Mouse (Mus musculus): ENCODE data around the gene Ambra1. TPM values are rescaled to one million over a fixed set of nuclear protein-coding genes. Genes with fewer than 3 reads are reported as not detected.

Ambra1 gene
- total RNA-seq, 2 experiments from 2014 or later = 14.3 to 17.0 TPM

DNA sequence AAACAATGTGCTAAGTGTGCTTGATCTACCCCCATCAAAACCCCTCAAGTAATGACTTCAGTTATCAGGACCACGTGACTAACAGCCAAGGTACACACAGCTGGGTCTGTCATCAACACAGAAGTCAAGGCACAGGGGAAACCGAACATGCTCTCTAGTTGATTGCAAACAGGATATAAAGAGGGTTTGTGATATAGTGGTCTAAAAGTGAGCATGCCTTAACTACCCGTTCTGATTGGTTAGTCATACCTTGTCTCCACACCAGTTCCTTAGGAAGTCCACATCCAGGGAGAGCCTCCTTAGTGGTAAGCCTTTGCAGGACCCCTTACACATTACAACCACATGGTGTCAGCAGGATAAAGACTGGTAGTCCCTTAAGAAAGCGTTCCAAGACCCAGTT is 190.2 kb downstream of the Ambra1 start:
- DNase-seq (ENCODE audit: low spot score) = no peak

DNA sequence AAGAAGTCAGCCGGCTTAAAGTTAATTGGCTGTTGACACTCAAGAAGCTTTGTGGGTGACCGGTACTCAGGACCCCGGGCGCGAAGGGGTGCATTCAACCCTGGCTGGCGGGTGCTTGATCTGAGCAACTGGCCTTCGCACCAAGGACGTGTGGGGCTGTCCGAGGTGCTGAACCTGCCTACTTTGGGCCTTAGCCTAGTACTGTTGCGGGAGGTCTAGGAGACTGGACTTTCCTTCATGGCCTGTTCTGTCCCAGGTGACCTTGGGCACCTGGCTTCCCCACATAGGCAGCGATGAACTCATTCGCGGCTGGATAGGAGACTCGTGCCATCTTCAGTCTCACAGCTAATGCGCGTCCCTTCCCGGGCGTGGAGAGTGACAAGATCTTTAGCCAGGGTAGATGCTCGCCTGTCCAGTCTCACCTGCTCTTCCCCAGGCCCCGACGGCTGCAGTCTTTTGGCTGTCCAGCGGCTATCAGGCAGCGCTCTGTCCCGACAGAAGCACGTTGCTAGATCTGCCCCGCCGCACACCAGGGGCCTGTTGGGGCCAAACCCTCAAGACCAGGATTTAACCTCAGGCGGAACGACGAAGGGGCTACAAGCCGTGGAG is 191.4 kb downstream of the Ambra1 start:
- DNase-seq (ENCODE audit: low spot score) = peak; percentile 70

DNA sequence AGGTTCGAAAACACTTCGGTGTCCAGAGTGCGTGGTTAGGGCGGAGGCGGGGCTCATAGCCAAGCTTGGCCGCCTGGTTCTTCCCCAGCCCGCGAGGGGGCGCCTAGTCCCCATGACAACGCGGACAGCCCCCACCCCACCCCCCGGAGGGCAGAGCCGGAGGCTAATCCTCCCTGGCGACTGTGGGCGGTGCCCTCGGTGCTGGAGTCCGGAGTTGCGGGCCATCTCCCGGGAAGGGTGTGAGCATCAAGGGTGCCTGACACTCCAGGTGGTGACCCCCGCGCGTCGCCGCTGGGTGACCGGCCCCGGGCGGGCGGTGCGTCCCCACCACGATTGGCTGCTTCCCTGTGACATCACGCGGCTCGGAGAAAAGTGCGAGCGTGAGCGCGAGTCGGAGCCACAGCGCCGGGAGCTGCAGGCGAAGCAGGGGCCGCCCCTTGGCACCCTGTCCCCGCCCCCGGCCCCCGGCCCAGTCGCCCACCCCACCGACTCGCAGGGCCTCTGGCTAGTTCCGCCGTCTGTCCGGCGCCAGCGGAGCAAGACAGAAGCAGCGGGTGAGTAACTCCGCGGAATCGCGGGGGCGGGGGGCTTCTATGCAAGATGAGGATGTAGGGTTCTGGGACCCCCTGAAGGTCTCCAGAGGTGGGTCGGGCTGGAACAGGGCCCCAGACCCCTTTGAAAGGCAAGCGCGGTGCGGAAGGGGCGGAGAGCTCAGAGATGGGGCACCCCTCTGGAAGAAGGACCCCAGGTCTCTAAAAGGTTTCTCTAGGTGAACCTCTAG is 192.0 kb downstream of the Ambra1 start:
- DNase-seq (ENCODE audit: low spot score) = no peak

DNA sequence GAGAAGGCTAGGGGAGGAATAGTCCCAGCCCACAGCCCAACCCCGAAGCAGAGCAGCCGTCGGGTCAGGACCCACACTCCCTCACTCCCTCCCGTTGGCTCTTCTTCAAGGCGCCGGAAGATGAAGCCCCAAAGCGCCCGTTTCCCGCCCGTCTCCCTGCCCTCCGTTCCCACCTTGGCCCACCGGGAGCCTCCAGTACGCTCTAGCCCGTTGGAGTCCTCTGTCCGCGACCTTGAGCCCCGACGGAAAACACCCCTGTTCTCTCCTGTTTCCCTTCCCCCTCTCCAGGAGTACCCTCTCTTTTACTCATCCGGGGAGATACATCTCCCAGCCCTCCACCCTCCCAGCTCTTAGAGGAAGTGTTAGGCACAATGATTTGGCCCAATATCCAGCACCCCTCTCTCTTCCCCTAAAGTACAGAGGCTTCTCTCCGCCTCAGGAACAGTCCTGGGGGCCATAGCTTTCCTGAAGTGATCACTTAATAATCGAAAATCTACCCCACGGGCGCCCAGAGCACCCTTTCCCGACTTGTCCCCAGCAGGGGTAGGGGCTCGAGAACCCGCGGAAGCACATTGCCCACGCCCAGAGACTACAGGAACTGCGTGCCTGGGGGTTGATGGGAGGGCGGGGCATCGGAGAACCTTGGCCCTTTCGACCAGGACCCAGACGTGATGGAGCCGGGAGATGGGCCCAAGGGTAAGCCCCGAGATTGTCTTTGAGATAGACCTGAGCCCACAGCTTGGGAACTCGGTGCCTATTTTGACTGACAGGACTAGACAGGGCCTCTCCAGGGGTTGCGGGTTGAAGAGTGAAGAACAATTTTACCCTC is 192.9 kb downstream of the Ambra1 start:
- DNase-seq (ENCODE audit: low spot score) = no peak

DNA sequence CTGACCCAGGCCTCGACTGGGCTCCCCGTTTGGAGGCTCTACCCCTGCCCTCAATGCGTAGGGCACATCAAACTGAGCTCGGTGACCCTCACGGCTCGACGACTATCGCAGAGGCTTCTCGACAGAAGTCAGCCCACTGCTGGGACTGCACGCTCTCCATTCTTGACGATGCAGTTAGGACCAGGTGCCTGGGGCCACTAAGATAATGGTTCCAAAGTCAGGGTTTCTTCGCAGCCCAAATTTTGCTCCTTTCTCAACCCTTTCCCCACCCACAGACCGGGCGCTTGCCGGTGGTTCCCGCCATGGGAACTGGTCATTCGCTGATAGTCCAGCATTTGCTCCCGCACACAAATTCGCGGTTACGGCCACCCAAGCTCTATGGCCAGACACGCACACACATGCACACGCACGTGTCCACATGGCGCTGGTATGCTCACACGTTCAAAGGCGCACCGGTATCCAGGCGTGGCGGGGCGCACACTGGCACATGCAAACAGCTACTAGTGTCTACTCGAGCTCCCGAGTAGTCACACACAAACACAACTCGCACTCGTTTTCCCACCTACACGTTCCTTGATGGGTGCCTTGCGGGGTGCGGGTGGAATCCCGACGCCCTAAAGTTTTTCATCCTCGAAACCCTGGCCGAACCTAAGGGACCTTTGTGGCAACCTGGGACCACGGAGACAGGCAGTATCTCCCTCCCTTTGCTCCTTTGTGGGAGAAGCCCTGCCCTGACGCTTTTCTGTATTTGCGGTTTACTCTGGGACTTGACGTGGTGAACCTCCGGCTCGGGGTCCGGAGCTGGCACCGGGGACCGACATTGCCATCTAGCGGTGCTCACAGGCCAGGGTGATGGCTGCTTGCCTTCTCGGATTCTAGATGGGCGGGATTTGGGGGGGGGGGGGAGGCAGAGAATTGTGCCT is 193.7 kb downstream of the Ambra1 start:
- peak; percentile 64 for DNase-seq (ENCODE audit: low spot score)

DNA sequence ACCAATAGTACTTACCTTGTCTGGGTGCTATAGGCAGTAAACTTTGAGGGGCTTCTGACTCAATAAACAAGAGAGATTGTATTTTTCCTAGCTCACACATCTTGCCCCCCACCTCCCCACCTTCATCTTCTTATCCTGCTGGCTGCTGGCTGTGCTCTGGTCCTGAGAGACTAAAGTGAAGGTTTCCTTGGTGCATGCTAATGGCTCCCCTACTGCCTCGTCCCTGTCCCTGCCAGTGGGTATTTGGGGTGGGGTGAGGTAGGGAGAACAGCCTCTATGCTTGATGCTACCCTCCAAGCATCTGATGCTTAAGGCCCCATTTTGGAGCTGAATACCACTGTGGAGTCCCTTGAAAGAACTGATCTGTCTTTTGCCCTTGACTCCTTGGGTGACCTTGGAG is 194.8 kb downstream of the Ambra1 start:
- DNase-seq (ENCODE audit: low spot score) = no peak

DNA sequence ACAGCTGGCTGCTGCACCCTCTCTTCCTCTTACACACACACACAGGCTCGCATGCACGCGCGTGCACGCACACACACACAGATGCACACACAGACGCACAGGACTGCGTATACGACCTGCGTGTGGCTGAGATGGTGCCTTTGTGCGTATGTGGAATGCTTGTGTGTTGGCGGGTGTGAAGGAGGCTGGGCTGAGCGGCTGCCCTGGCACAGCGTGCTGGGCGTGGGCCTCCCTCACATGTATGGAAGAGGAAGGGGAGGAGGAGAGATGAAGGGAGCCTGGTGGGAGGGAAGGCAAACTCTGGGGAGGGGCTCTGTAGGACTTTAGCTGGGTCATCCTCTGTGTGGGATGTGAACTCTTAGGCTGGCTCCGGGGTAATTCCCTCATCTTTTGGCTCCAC is 195.5 kb downstream of the Ambra1 start:
- DNase-seq (ENCODE audit: low spot score) = no peak

DNA sequence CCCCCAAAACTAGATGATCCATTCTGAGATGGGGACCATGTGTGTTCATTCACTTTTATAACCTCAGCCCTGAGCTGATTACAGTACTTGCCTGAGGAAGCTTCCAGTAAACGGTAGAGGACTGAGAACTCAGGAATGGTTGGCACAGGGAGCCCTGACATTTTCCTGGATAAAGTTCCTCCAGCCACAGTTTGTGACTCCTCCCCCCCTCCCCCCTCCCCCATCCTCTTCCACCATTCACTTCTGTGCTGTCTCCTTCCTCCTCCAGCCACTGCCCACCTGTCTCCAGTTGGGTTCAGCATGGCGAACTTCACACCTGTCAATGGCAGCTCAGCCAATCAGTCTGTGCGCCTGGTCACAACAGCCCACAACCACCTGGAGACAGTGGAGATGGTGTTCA is 197.0 kb downstream of the Ambra1 start, which contains the start of gene Chrm4:
TSS of gene Chrm4 (plus strand) at position 301 of the 400 bp plus-strand sequence.
- no peak for DNase-seq (ENCODE audit: low spot score)

DNA sequence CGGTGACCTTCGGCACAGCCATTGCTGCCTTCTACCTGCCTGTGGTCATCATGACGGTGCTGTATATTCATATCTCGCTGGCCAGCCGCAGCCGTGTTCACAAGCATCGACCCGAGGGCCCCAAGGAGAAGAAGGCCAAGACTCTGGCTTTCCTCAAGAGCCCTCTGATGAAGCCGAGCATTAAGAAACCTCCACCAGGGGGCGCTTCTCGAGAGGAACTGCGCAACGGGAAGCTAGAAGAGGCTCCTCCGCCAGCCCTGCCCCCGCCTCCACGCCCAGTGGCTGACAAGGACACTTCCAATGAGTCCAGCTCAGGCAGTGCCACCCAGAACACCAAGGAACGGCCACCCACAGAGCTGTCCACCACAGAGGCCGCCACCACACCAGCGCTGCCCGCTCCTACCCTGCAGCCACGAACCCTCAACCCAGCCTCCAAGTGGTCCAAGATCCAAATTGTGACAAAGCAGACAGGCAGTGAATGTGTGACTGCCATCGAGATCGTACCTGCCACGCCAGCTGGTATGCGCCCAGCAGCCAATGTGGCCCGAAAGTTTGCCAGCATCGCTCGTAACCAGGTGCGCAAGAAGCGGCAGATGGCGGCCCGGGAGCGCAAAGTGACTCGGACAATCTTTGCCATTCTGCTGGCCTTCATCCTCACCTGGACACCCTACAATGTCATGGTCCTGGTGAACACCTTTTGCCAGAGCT is 198.0 kb downstream of the Ambra1 start:
- peak; percentile 73 for DNase-seq (ENCODE audit: low spot score)

DNA sequence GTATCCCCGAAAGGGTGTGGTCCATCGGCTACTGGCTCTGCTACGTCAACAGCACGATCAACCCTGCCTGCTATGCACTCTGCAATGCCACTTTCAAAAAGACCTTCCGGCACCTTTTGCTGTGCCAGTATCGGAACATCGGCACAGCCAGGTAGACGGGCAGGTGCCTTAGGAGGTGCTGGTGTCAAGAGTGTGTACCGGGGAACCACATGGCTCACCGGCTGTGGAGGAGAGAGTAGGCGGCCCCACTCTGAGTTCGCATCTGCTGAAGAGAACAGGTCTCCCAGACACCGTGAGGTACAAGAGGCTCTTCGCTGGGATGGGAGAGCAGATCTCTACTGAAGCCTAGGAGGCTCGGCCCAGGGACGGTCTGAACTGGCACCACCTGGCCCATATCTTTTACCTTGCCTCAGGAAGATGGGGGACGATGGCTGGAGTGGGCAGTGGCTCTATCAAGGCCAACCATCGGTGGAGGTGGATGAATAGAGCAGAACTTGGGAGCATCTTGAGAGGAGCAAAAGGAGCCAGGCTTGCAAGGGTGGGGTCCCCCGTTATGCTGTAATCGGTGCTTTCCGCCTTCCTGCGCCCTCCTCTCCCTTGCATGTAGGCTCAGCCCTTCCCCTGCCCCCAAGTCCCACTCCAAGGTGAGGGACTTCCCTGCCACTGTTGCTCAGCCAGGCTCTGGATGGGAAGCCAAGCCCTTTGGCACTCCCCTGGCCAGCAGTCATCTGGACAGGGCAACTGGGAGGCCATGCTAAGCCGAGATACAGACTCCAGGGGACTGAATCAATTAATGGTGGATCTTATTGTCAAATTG is 198.8 kb downstream of the Ambra1 start:
- no peak for DNase-seq (ENCODE audit: low spot score)

DNA sequence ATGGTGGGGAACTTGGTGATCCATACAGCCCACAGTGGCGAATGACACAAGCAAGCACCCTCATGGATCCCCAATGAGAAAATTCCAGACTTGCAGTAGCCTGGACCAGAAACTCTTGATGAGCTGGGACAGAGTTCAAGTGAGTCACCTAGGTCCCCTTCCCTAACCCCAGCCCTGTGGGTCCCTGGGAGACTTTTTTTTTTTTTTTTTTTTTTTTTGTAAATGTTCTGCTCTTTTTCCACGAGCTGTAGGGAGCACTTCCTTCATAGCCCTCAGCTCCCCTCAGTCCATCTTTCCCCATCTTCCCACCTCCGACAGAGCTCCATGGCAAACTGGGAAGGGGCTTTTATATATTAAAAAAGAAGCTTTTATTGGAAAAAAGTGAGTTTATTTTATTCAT is 199.5 kb downstream of the Ambra1 start:
- no peak for DNase-seq (ENCODE audit: low spot score)

DNA sequence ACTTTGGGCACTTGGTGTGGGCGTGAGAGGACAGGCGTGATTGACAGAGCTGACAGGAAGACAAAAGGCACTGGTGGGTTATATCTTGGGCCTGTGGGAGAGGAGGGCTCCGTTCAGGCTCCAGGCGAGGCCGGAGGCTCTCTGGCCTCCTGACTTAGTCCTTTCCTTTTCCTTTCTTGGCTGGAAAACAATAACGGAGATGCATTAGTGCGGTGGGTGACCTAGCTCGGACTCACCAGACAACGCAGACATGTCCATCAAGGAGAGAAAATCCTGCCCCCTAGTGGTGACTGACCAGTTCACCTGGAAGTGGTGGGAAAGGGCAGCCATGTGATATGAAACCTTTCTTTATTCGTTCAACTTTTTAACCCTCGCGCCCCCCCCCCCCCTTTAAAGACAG is 200.0 kb downstream of the Ambra1 start:
- DNase-seq (ENCODE audit: low spot score) = peak; percentile 74

DNA sequence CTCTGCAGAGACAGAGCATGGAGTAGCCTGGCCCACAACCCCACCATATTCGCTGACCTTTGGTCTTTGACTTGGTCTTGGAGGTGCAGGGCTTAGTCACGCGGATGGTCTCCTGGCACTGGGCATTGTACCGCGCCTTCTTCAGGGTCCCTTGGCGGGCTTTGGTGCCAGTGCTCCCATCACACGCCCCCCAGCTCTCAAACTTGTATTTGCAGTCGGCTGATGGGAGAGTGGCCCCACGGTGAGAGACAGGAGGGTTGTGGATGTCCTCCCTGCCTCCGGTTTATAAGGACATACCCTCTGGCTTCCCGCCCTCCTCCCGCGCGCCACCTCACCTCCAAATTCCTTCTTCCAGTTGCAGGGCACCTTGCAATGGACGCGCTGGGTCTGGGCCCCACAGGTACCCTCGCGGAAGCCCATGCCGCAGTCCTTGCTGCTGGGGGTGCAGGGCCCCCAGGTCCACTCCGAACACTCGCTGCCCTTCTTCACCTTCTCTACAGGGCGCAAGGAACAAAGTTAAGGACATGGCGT is 200.9 kb downstream of the Ambra1 start:
- no peak for DNase-seq (ENCODE audit: low spot score)

DNA sequence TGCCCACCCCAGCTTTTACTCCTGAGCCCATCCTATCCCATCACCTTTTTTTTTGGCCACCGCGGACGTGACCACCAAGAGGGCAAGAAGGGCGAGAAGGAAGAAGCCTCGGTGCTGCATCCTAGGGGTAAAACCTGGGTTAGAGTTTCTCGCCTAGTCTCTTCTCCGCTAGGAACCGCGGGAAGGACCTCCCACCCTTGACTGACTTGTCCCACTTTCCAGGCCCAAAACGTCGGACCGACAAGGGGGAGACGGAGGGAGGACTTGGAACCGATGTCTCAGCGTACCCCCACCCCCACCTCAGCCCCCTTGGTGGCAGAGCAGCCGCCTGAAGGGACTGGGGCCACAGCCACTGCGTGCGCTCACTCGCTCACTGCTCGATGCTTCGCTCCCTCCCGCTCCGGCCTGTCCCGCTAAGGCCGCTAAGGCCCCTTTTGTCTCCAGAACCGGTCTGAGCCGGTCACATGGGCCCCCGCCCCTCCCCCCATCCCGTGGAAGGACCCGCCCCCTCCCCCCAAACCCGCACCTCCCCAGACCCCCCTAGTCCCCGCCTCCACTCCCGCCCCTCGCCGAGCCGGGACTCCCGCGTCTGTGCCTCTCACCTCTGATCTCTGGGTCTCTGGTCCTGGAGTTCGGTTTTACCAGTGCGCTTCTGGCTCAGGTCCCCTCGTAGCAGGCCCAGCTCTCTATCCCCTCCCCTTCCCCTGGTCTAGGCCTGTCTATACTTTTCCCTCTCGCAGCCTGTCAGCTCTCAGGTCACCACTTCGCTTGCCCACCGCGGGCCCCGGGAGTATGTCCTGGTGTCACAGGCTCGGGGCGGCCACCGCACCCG is 201.6 kb downstream of the Ambra1 start:
- no peak for DNase-seq (ENCODE audit: low spot score)

DNA sequence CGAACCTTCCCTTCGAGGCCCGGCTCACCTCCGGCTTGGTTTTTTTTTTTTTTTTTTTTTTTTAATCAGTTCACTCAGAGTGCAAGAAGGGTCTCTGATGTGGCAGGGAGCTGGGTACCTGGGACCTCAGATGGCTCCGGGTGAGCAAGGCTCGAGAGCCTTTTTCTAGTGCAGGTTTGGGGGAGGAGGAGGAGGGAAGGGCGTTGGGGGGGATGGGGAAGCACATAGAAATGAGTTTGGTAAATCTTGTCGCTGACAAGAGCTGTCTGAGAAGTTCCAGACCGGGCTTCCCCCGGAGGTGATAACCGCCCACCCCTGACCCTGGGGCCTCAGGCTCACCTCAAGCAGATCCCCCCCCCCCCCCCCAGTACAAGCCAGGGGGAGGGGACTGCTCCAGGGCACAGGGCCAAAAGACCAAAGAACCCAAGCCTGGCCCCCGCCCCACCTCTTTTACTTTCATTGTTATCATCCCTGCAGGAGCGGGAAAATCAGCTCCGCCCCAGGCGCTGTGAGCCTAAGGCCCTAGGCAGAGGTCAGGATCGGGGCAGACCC is 202.3 kb downstream of the Ambra1 start, which contains the start of gene Mdk:
TSS of gene Mdk (minus strand) at position 138 of the 552 bp plus-strand sequence.
- no peak for DNase-seq (ENCODE audit: low spot score)

DNA sequence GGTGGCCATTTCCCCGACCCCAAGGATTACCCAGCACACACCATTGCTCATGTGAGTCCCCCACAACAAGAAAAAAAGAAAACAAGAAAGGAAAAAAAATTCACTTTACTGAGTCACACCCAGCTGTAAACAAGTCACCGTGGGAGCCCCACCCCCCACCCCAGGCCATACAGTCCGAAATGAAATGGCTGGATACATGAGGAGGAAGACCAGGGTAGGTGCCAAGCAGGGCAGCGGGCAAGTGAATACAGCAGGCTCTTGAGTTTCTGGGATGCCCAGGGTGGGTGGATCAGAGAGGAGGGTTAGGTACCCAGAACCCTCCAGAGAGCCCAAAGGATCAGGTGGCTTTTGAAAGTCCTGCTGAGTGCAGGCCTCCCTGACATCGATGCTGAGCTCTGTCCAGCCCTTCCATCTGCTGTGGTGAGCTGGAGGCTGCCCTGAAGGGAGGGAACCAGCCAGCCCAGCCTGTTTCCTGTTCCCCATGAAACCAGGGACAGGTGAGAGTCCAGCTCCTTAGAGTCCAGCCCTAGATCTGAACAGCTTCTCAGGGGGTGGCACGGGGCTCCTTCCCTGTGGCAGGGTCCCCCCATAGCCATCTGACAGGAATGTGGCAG is 202.9 kb downstream of the Ambra1 start:
- no peak for DNase-seq (ENCODE audit: low spot score)

DNA sequence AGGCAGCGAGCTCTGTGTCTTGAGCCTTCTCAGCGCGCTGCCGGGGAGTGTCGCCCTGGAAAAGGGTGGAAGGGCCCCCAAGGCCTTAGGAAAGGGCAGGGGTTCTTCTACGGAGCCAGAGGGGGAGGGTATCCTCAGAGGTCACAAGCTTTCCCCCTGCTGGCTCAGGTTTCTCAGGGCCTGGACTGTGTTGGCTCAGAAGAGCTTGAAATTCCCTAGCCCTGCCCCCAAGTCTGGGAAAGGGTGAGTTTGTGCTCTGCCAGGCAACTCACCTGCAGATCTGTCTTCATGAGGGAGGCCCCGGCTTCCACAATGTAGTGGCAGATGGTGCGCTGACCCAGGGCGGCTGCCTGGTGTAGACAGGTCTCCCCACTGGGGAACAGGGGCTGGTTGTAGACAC is 203.5 kb downstream of the Ambra1 start:
- no peak for DNase-seq (ENCODE audit: low spot score)

DNA sequence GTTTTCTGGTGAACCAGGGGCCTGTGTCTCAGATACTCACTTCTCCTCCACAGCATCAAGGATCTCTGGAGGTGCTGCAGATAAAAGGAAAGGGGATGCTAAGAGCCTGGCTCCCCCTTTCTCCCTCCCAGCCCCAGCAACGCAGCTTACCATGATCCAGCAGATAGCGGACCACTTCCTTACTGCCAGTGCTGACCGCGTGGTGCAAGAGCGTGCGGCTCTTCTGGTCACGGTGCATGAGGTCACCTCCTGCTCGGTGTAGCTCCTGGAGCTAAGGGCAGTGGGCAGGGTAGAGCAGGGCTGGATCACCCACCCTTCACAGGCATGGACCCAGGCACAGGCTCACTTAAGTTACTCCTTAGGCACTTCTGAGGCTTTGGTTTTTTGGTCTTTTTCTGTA is 204.1 kb downstream of the Ambra1 start:
- DNase-seq (ENCODE audit: low spot score) = no peak
